Mouse (Mus musculus) adrenal gland, postnatal 14 days (tissue): ENCODE measurements at regions not wholly inside any gene's neighbourhood (a gene's known extent, or its start where the extent isn't known, plus 50 kb on each side); places are given as distances from the start of the nearest gene placed in this dataset.

ENCODE experiments used
- DNase-seq: peaks from one replicate; pipeline ENCODE4 v3.0.0; 2021; ENCODE audit warnings: mixed read lengths

DNA sequence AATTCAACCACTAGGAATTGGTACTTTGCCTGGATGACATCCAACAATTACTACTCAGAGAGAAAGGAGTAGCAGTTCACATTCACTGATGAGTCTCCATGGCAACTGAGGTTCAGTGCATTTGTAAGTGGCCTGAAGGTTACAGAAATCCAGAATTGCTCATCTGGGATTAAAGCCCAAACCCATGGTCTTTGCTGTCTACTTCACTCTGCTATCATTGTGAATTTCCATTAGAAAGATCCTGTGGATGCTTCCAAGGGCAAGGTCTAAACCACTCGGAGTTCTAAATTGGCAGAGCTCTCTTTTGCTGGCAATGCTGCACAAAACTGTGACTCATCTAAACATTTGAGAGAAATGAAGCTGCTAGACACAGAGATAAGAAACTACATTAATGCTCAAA lies 319.9 kb upstream of the Tbl1x start:
- peak; percentile 22 for DNase-seq

DNA sequence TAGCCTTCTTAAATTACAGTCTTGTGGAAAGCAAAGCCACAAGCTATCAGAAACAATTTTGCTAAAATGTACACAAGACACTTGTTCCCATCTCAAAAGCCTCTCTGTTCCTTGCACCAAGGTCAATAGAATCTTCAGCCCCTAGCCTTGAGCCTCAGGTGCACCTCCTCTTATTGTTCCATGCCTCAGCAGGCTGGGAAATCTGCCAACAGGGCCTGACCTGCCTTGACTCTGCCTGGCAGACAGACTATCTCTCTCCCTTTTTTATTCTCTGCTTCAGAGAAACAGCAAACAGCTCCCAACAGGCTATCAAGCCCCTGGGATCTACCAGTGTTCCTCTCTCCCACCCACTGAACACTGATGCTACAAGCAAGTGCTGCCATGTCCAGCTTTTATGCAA lies 302.1 kb upstream of the Tbl1x start:
- peak; percentile 48 for DNase-seq

DNA sequence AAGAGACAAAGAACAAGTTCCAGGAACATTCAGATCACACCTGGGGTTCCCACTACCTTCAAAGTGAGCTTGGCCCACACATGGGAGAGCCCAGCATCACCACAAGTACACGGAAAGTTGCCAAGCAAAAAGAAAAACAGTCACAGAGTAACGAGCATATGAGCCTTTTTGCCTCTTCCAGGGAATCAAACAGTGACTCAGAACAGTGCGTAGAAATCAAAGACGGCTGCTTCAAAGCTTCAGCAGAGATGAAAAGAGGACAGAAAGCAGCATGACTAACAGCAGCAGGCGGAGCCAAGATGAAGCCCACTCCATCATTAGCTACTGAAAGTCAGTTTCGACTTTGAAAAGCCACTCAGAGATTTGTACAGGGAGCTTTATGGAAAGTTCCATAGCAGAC lies 291.5 kb upstream of the Tbl1x start:
- DNase-seq: peak; percentile 41
